ENCODE assay signal across 10 mouse cellular contexts in the genomic region with DNA sequence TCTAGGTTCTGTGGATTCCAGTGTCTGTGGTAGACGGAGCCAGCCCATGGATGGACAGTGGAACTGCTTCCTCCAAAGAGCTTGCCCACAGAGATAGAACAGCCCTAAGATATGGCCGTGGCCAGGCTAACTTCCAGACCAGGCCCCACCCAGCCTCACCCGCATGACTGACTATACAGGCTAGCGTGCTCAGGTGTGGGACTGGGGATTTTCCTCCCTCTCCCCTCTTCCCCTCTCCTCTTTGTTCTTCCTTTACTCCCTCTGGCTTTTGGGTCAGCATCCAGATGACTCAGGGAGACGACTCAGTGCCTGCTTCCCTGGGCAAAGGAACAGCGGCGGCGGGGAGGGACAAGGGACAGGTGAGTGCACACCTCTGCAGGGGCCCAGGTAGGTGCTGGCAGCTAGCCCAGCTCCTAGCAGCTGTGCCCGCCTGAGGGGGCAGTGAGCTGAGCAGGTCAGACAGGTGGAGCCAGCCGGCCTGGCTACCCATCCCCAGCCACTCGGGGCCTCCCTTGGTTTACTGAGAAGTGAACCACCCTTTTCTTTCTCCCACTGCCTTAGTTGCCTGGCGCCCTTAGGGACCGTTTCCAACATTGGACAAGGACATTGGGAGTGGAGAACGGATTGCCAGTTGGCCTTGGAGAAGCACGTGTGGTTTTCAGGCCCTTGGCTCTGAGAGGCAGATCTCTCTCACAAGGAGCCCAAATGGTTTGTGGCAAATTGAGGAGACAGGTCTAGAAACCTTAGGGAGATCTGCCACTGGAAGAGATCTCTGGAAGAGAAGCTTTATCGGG. TPM values are rescaled to one million over a fixed set of nuclear protein-coding genes. Genes with fewer than 3 reads are reported as not detected.
DNase-seq lines count a peak whose midpoint lies in the region; ATAC-seq and TF ChIP-seq lines count a peak whose summit lies in the region.
"Had no signal": no experiment of that assay in that cellular context is flagged by ENCODE, and none has a peak within 500 bp of the region (broad histone marks: within the 10 kb centered on the region; RNA-seq: fewer than 3 reads in every experiment).

No protein-coding gene starts in this region.

- peak; percentile 72 for TF ChIP-seq EP300 in stomach, postnatal 0 days (optimal IDR thresholded peaks at IDR 0.05)

- peaks cover 16% of the 10 kb centered on the region for H3K27me3 ChIP-seq in megakaryocyte, embryonic 14.5 days (replicated peaks)
- H3K27me3 ChIP-seq in embryonic facial prominence, embryonic 15.5 days = no peaks in the 10 kb centered on the region
- H3K27me3 ChIP-seq in kidney, embryonic 15.5 days = no peaks in the 10 kb centered on the region
- H3K27me3 ChIP-seq in stomach, postnatal 0 days (ENCODE audit: control insufficient read depth, insufficient read depth, low read length) = no peaks in the 10 kb centered on the region
- H3K27me3 ChIP-seq in heart, embryonic 12.5 days (replicated peaks) = peaks cover 20% of the 10 kb centered on the region; the same call in 1 of the 2 replicates
- H3K27me3 ChIP-seq in forebrain, postnatal 0 days (ENCODE audit: insufficient read depth, low read length) = no peaks in the 10 kb centered on the region
- H3K27me3 ChIP-seq: liver, embryonic 15.5 days had no signal

- peaks cover 65% of the 10 kb centered on the region for H3K4me1 ChIP-seq in megakaryocyte, embryonic 14.5 days
- peaks cover 31% of the 10 kb centered on the region for H3K4me1 ChIP-seq in embryonic facial prominence, embryonic 15.5 days
- peaks cover 26% of the 10 kb centered on the region for H3K4me1 ChIP-seq in kidney, embryonic 15.5 days
- H3K4me1 ChIP-seq in stomach, postnatal 0 days (replicated peaks; ENCODE audit: control insufficient read depth, insufficient read depth) = peaks cover 5% of the 10 kb centered on the region; the same call in 1 of the 2 replicates
- no peaks in the 10 kb centered on the region; the same call in 1 of the 2 replicates for H3K4me1 ChIP-seq in heart, embryonic 12.5 days (replicated peaks)
- H3K4me1 ChIP-seq in forebrain, postnatal 0 days (ENCODE audit: insufficient read depth) = no peaks in the 10 kb centered on the region

- no peak overlapping the region for H3K4me2 ChIP-seq in embryonic facial prominence, embryonic 15.5 days (replicated peaks)
- H3K4me2 ChIP-seq in kidney, embryonic 15.5 days = no peak overlapping the region
- H3K4me2 ChIP-seq in stomach, postnatal 0 days (replicated peaks; ENCODE audit: low read depth) = no peak overlapping the region
- no peak overlapping the region for H3K4me2 ChIP-seq in heart, embryonic 12.5 days
- H3K4me2 ChIP-seq in forebrain, postnatal 0 days (ENCODE audit: low read depth) = no peak overlapping the region
- H3K4me2 ChIP-seq: liver, embryonic 15.5 days had no signal

- H3K9me3 ChIP-seq in megakaryocyte, embryonic 14.5 days = peaks cover 8% of the 10 kb centered on the region; the same call in 1 of the 2 replicates
- no peaks in the 10 kb centered on the region for H3K9me3 ChIP-seq in embryonic facial prominence, embryonic 15.5 days (replicated peaks)
- no peaks in the 10 kb centered on the region for H3K9me3 ChIP-seq in kidney, embryonic 15.5 days (replicated peaks)
- no peaks in the 10 kb centered on the region for H3K9me3 ChIP-seq in stomach, postnatal 0 days (ENCODE audit: control insufficient read depth, low read length)
- H3K9me3 ChIP-seq in heart, embryonic 12.5 days (replicated peaks) = peaks cover 3% of the 10 kb centered on the region; the same call in 1 of the 2 replicates
- no peaks in the 10 kb centered on the region for H3K9me3 ChIP-seq in forebrain, postnatal 0 days (ENCODE audit: low read length)
- H3K9me3 ChIP-seq: liver, embryonic 15.5 days had no signal

- H3K4me3 ChIP-seq in megakaryocyte, embryonic 14.5 days (replicated peaks) = peak overlapping the region; percentile 62
- no peak overlapping the region for H3K4me3 ChIP-seq in embryonic facial prominence, embryonic 15.5 days (replicated peaks)
- H3K4me3 ChIP-seq in kidney, embryonic 15.5 days (replicated peaks) = no peak overlapping the region
- no peak overlapping the region for H3K4me3 ChIP-seq in stomach, postnatal 0 days (ENCODE audit: low read depth, low read length)
- H3K4me3 ChIP-seq in heart, embryonic 12.5 days = no peak overlapping the region
- H3K4me3 ChIP-seq in forebrain, postnatal 0 days (ENCODE audit: low read depth, low read length) = no peak overlapping the region
- H3K4me3 ChIP-seq: gastrocnemius, adult 2 months; liver, embryonic 15.5 days had no signal

- peaks cover 82% of the 10 kb centered on the region for H3K36me3 ChIP-seq in megakaryocyte, embryonic 14.5 days (replicated peaks; ENCODE audit: low read length)
- H3K36me3 ChIP-seq in embryonic facial prominence, embryonic 15.5 days = no peaks in the 10 kb centered on the region
- no peaks in the 10 kb centered on the region for H3K36me3 ChIP-seq in kidney, embryonic 15.5 days
- H3K36me3 ChIP-seq in stomach, postnatal 0 days (ENCODE audit: control insufficient read depth, insufficient read depth, low read length) = 0 out of 2 replicates have a peak, but pooled peaks cover 4% of the 10 kb centered on the region
- H3K36me3 ChIP-seq in heart, embryonic 12.5 days = peaks cover 12% of the 10 kb centered on the region
- H3K36me3 ChIP-seq in forebrain, postnatal 0 days (ENCODE audit: insufficient read depth) = no peaks in the 10 kb centered on the region
- H3K36me3 ChIP-seq: liver, embryonic 15.5 days had no signal

- H3K9ac ChIP-seq in embryonic facial prominence, embryonic 15.5 days = no peak overlapping the region
- H3K9ac ChIP-seq in kidney, embryonic 15.5 days = no peak overlapping the region
- no peak overlapping the region; the same call in 1 of the 2 replicates for H3K9ac ChIP-seq in stomach, postnatal 0 days (ENCODE audit: low read length)
- H3K9ac ChIP-seq in heart, embryonic 12.5 days = no peak overlapping the region
- no peak overlapping the region for H3K9ac ChIP-seq in forebrain, postnatal 0 days
- H3K9ac ChIP-seq: liver, embryonic 15.5 days had no signal

- H3K27ac ChIP-seq in embryonic facial prominence, embryonic 15.5 days (replicated peaks) = peak overlapping the region; percentile 79
- peak overlapping the region; percentile 56 for H3K27ac ChIP-seq in kidney, embryonic 15.5 days
- peak overlapping the region; percentile 81 for H3K27ac ChIP-seq in stomach, postnatal 0 days (replicated peaks)
- no peak overlapping the region for H3K27ac ChIP-seq in heart, embryonic 12.5 days (ENCODE audit: poor library complexity, severe bottlenecking)
- no peak overlapping the region for H3K27ac ChIP-seq in forebrain, postnatal 0 days (ENCODE audit: low read depth, low read length)
- H3K27ac ChIP-seq: gastrocnemius, adult 2 months had no signal

- WGBS in embryonic facial prominence, embryonic 15.5 days = 64% methylated on average over 16 of the region's 16 CpGs
- WGBS in kidney, embryonic 15.5 days = 62% methylated on average over 16 of the region's 16 CpGs
- 64% methylated on average over 16 of the region's 16 CpGs for WGBS in stomach, postnatal 0 days
- 74% methylated on average over 16 of the region's 16 CpGs for WGBS in heart, embryonic 12.5 days
- WGBS in forebrain, postnatal 0 days = 77% methylated on average over 16 of the region's 16 CpGs

- peak; percentile 82 for DNase-seq in stomach, postnatal 0 days (ENCODE audit: low spot score)
- no peak for DNase-seq in forebrain, postnatal 0 days
- DNase-seq: gastrocnemius, adult 2 months; layer of hippocampus, postnatal 36 days had no signal

- ATAC-seq in megakaryocyte, adult 5-6 weeks (ENCODE audit: poor library complexity, severe bottlenecking) = no peak
- peak; percentile 78 for ATAC-seq in embryonic facial prominence, embryonic 15.5 days (ENCODE audit: insufficient number of reproducible peaks, low FRiP score, low TSS enrichment, low read depth)
- peak; percentile 86 for ATAC-seq in kidney, embryonic 15.5 days (replicated peaks; ENCODE audit: low FRiP score)
- ATAC-seq in stomach, postnatal 0 days (ENCODE audit: low FRiP score, low TSS enrichment) = peak; percentile 76
- ATAC-seq in heart, embryonic 12.5 days (ENCODE audit: insufficient number of reproducible peaks, low FRiP score) = no peak
- ATAC-seq in forebrain, postnatal 0 days = no peak

- no peak for TF ChIP-seq CTCF in stomach, postnatal 0 days (IDR thresholded peaks at IDR 0.05; ENCODE audit: low read depth)
- TF ChIP-seq CTCF in forebrain, postnatal 0 days (IDR thresholded peaks at IDR 0.05; ENCODE audit: low read depth) = no peak

RNA-seq across cellular contexts. Expression of gene Gpr157, which starts 25.5 kb away (rescaled TPM):
- polyA plus RNA-seq in megakaryocyte, embryonic 14.5 days (2012; ENCODE audit: insufficient read depth, low replicate concordance) = 1.1 and 1.9 TPM in 2 replicates
- 1.0 and 1.9 TPM in 2 replicates for total RNA-seq in megakaryocyte, adult 5-6 weeks (2015)
- 1.6 and 2.6 TPM in 2 replicates for total RNA-seq in megakaryocyte, adult 5-6 weeks (2017)
- 1.5 and 1.7 TPM in 2 replicates for polyA plus RNA-seq in embryonic facial prominence, embryonic 15.5 days (2015; fragmentation: Nextera tagmentation; extraction: Ambion mirVana)
- polyA plus RNA-seq in kidney, embryonic 15.5 days (2015; fragmentation: Nextera tagmentation; extraction: Ambion mirVana) = 0.51 and 0.53 TPM in 2 replicates
- polyA plus RNA-seq in stomach, postnatal 0 days (2015; fragmentation: Nextera tagmentation; extraction: Ambion mirVana) = 0.55 and 0.75 TPM in 2 replicates
- 2.1 and 2.2 TPM in 2 replicates for polyA plus RNA-seq in heart, embryonic 12.5 days (2016; fragmentation: Nextera tagmentation; extraction: Ambion mirVana)
- total RNA-seq in forebrain, postnatal 0 days (2014; rRNA removed) = 1.3 and 1.8 TPM in 2 replicates
- polyA plus RNA-seq in forebrain, postnatal 0 days (2015; fragmentation: Nextera tagmentation; extraction: Ambion mirVana) = 0.31 TPM in 2 replicates

RNA-seq across cellular contexts. Expression of gene H6pd, which starts 52.8 kb away (rescaled TPM):
- 4.4 and 6.8 TPM in 2 replicates for polyA plus RNA-seq in megakaryocyte, embryonic 14.5 days (2012; ENCODE audit: insufficient read depth, low replicate concordance)
- 14.4 and 16.1 TPM in 2 replicates for total RNA-seq in megakaryocyte, adult 5-6 weeks (2015)
- 26.1 and 32.7 TPM in 2 replicates for total RNA-seq in megakaryocyte, adult 5-6 weeks (2017)
- 12.1 and 12.2 TPM in 2 replicates for polyA plus RNA-seq in embryonic facial prominence, embryonic 15.5 days (2015; fragmentation: Nextera tagmentation; extraction: Ambion mirVana)
- 17.8 and 18.5 TPM in 2 replicates for polyA plus RNA-seq in kidney, embryonic 15.5 days (2015; fragmentation: Nextera tagmentation; extraction: Ambion mirVana)
- polyA plus RNA-seq in stomach, postnatal 0 days (2015; fragmentation: Nextera tagmentation; extraction: Ambion mirVana) = 11.8 and 12.3 TPM in 2 replicates
- 11.4 and 12.7 TPM in 2 replicates for polyA plus RNA-seq in heart, embryonic 12.5 days (2016; fragmentation: Nextera tagmentation; extraction: Ambion mirVana)
- total RNA-seq in forebrain, postnatal 0 days (2014; rRNA removed) = 6.5 and 8.4 TPM in 2 replicates
- polyA plus RNA-seq in forebrain, postnatal 0 days (2015; fragmentation: Nextera tagmentation; extraction: Ambion mirVana) = 1.7 and 3.1 TPM in 2 replicates

RNA-seq across cellular contexts. Expression of gene Slc2a5, which starts 57.5 kb away (rescaled TPM):
- 0.15 TPM in 1 of 2 replicates, not detected in the other for polyA plus RNA-seq in megakaryocyte, embryonic 14.5 days (2012; ENCODE audit: insufficient read depth, low replicate concordance)
- total RNA-seq in megakaryocyte, adult 5-6 weeks (2015) = not detected in 2 replicates
- total RNA-seq in megakaryocyte, adult 5-6 weeks (2017) = 0.11 TPM in 1 of 2 replicates, not detected in the other
- polyA plus RNA-seq in embryonic facial prominence, embryonic 15.5 days (2015; fragmentation: Nextera tagmentation; extraction: Ambion mirVana) = 1.7 and 2.2 TPM in 2 replicates
- polyA plus RNA-seq in kidney, embryonic 15.5 days (2015; fragmentation: Nextera tagmentation; extraction: Ambion mirVana) = 1.6 and 2.7 TPM in 2 replicates
- 0.76 and 0.80 TPM in 2 replicates for polyA plus RNA-seq in stomach, postnatal 0 days (2015; fragmentation: Nextera tagmentation; extraction: Ambion mirVana)
- 1.2 and 1.7 TPM in 2 replicates for polyA plus RNA-seq in heart, embryonic 12.5 days (2016; fragmentation: Nextera tagmentation; extraction: Ambion mirVana)
- total RNA-seq in forebrain, postnatal 0 days (2014; rRNA removed) = 1.8 and 3.4 TPM in 2 replicates
- 1.4 and 3.2 TPM in 2 replicates for polyA plus RNA-seq in forebrain, postnatal 0 days (2015; fragmentation: Nextera tagmentation; extraction: Ambion mirVana)
- total RNA-seq: gastrocnemius, adult 2 months had no signal

Comparison
In these comparisons a context has a peak if more than half of its experiments do, and no peak if none do; other contexts are left out.
1. ATAC-seq: peak in embryonic facial prominence, embryonic 15.5 days (single experiment), kidney, embryonic 15.5 days (single experiment) and stomach, postnatal 0 days (single experiment); none in megakaryocyte, adult 5-6 weeks (single experiment), heart, embryonic 12.5 days (single experiment) and forebrain, postnatal 0 days (single experiment).
2. H3K27ac ChIP-seq: peak in embryonic facial prominence, embryonic 15.5 days (single experiment), kidney, embryonic 15.5 days (single experiment) and stomach, postnatal 0 days (single experiment); none in heart, embryonic 12.5 days (single experiment) and forebrain, postnatal 0 days (single experiment).